Mouse (Mus musculus): ENCODE results near the gene Cfap20. TPM values are rescaled to one million over a fixed set of nuclear protein-coding genes. Genes with fewer than 3 reads are reported as not detected.
"Not testable (repeated sequence)": the region's sequence is repeated elsewhere in the genome, so short reads cannot be mapped to it uniquely, and the experiment has no call there.

The Cfap20 gene
- polyA plus RNA-seq, 1 experiment from 2014 or later: 156 TPM

DNA sequence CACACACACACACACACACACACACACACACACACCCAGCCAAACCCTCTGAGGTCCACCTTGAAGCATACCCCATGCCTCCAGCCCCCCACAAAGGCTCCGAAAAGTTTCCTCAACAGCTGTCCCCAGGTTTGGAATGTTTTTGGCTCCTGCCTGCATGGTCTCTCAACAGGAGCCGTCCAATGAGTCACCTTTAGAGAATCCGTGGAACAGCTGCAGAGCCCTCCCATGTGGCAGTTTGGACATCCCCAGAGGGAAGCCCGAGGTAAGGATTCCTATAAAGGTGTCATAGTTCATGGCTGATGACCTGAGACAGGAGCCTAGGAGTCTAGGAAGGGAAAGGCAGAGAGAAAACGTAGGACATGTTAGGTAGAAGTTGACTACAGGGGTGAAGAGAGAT is 48.6 kb downstream of the Cfap20 start:
- 67% methylated on average over 5 of the region's 5 CpGs for WGBS
- no peak overlapping the region for H3K9ac ChIP-seq
- H3K4me2 ChIP-seq: no peak overlapping the region
- no peak for ATAC-seq (ENCODE audit: insufficient number of reproducible peaks, insufficient read depth, low FRiP score, low TSS enrichment, low read depth)
- H3K27ac ChIP-seq: no peak overlapping the region
- no peaks in the 10 kb centered on the region for H3K36me3 ChIP-seq
- H3K4me1 ChIP-seq: no peaks in the 10 kb centered on the region
- H3K9me3 ChIP-seq: peaks cover 3% of the 10 kb centered on the region; the same call in 1 of the 2 replicates
- no peak overlapping the region for H3K4me3 ChIP-seq
- H3K27me3 ChIP-seq: no peaks in the 10 kb centered on the region

DNA sequence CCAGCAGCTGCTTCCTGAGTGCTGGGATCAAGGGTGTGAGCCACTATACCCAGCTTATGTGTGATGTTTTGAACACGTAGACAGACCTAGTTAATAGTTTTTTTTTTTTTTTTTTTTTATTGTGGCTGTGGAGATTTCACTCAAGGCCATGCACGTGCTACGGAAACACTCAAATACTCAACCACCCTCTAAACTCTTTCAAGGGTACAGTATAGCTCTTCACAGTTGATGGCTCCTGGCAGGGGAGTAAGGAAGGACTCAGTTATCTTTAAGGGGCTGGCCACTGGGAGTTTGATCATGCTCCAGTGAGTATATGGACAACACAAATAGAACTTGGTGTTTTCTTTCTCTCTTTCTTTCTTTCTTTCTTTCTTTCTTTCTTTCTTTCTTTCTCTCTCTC is 50.2 kb downstream of the Cfap20 start:
- ATAC-seq (ENCODE audit: insufficient number of reproducible peaks, insufficient read depth, low FRiP score, low TSS enrichment, low read depth): no peak
- H3K27me3 ChIP-seq: no peaks in the 10 kb centered on the region
- H3K9ac ChIP-seq: no peak overlapping the region
- no peak overlapping the region for H3K4me2 ChIP-seq
- no peaks in the 10 kb centered on the region for H3K36me3 ChIP-seq
- no peak overlapping the region for H3K27ac ChIP-seq
- H3K9me3 ChIP-seq: peaks cover 3% of the 10 kb centered on the region; the same call in 1 of the 2 replicates
- no peaks in the 10 kb centered on the region for H3K4me1 ChIP-seq
- no peak overlapping the region for H3K4me3 ChIP-seq
- 88% methylated on average over 3 of the region's 3 CpGs for WGBS

DNA sequence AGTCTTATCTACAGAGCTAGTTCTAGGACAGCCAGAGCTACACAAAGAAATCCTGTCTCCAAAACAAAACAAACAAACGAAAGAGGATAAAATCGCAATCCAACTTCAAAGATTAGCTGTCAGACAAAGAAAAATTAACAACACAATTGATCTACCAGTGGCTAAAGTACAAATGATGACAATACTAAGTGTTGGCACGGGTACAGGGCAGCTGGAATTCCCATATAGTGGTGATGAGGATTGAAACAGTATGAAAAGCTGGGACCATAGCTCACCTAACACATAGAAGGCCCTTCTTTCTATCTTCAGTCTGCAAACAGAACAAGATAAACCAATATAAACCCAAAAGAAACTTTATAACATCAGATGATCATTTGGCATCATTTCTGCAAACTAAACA is 53.1 kb downstream of the Cfap20 start:
- WGBS: 82% methylated on average over 3 of the region's 3 CpGs
- H3K4me2 ChIP-seq: no peak overlapping the region
- H3K9me3 ChIP-seq: peaks cover 3% of the 10 kb centered on the region; the same call in 1 of the 2 replicates
- ATAC-seq (ENCODE audit: insufficient number of reproducible peaks, insufficient read depth, low FRiP score, low TSS enrichment, low read depth): no peak
- no peak overlapping the region for H3K9ac ChIP-seq
- H3K4me3 ChIP-seq: no peak overlapping the region
- H3K36me3 ChIP-seq: no peaks in the 10 kb centered on the region
- no peak overlapping the region for H3K27ac ChIP-seq
- H3K27me3 ChIP-seq: no peaks in the 10 kb centered on the region
- peaks cover 12% of the 10 kb centered on the region for H3K4me1 ChIP-seq

DNA sequence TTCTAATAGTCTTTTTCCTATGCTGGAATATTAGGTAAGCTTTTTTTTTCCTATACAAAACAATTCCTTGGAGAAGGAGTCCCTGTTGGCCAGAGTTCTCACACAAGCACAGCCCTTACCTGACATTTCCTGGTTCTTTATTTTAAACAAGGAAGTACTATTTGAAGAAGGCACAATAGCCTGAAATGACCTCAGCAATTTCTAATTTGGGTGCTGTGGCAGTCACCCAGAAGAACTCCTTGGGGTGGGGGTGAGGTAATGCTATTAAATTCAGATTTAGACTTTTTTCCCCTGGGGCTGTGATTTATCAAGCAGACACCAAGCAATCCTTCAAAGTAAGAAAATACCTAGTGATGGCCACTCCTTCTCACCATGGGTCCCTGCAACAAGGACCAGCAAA is 53.7 kb downstream of the Cfap20 start:
- Histone ChIP-seq H3K9ac (no peak overlapping the region), H3K9me3 (peaks cover 3% of the 10 kb centered on the region; the same call in 1 of the 2 replicates), H3K4me3 (no peak overlapping the region), H3K36me3 (no peaks in the 10 kb centered on the region), H3K4me2 (no peak overlapping the region), H3K4me1 (peaks cover 12% of the 10 kb centered on the region), H3K27ac (no peak overlapping the region), H3K27me3 (no peaks in the 10 kb centered on the region)
- no peak for ATAC-seq (ENCODE audit: insufficient number of reproducible peaks, insufficient read depth, low FRiP score, low TSS enrichment, low read depth)

DNA sequence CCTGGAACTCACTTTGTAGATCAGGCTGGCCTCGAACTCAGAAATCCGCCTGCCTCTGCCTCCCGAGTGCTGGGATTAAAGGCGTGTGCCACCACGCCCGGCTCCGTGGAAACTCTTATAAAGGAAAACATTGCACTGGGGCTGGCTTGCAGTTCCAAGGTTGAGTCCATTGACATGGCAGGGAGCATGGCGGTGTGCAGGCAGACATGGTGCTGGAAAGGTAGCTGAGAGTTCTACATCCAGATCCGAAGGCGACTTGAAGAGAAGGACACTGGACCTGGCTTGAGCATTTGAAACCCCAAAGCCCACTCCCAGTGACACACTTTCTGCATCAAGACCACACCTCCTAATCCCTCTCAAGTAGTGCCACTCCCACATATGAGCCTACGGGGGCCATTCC is 55.7 kb downstream of the Cfap20 start:
- H3K4me2 ChIP-seq; H3K27me3 ChIP-seq; H3K27ac ChIP-seq; H3K9me3 ChIP-seq; H3K4me3 ChIP-seq; H3K9ac ChIP-seq; ATAC-seq (ENCODE audit: insufficient number of reproducible peaks, insufficient read depth, low FRiP score, low TSS enrichment, low read depth); H3K36me3 ChIP-seq: not testable (repeated sequence)
- 96% methylated on average over 11 of the region's 11 CpGs for WGBS
- peaks cover 12% of the 10 kb centered on the region for H3K4me1 ChIP-seq

DNA sequence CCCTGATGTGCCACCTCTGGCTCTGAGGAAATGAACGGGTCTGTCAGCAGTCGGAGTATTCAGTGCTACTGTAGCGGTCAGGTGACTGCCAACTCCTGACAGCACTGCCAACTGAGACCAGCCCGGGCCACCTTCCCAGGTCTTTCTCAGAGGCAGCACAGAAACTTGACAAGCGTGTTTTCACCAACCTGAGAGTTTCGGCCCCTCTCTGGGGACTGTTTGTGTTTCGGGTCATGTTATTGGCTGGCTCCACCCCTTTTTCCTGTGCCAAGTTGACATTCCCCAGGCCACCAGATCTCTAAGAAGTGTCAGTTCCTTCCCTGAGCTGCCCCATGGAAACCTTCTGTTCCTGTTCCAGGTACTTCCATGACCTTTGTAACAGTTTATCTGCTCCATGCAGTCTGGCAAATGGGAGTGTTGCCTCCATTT is 56.8 kb downstream of the Cfap20 start:
- Histone ChIP-seq H3K4me2 (no peak overlapping the region), H3K9ac (no peak overlapping the region), H3K4me3 (no peak overlapping the region), H3K27ac (peak overlapping the region; percentile 28; the same call in 1 of the 2 replicates), H3K27me3 (no peaks in the 10 kb centered on the region), H3K4me1 (peaks cover 12% of the 10 kb centered on the region), H3K9me3 (no peaks in the 10 kb centered on the region), H3K36me3 (no peaks in the 10 kb centered on the region)
- WGBS: 37% methylated on average over 7 of the region's 7 CpGs
- peak; percentile 23; the same call in 1 of the 2 replicates for ATAC-seq (ENCODE audit: insufficient number of reproducible peaks, insufficient read depth, low FRiP score, low TSS enrichment, low read depth)

DNA sequence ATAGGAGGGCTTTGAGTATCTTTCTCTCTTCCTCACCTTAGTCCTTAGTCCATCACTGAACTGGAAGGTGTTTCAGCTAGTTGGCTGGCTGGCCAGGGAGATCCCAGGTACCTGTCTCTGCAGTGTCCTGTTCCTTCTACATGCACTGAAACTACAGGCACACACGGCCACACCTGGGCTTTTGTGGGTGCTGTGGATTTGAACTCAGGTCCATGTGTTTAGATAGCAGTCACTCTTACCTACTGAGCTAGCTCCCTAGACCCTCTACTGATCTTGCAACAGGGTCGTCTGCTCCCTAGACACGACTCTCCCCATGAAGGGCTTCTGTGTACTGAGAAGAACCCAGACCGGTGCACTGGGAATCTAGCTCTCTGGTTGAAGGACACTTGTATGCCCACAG is 57.6 kb downstream of the Cfap20 start:
- H3K4me2 ChIP-seq: no peak overlapping the region
- 85% methylated on average over 4 of the region's 4 CpGs for WGBS
- peaks cover 3% of the 10 kb centered on the region; the same call in 1 of the 2 replicates for H3K36me3 ChIP-seq
- no peak for ATAC-seq (ENCODE audit: insufficient number of reproducible peaks, insufficient read depth, low FRiP score, low TSS enrichment, low read depth)
- no peak overlapping the region for H3K27ac ChIP-seq
- no peaks in the 10 kb centered on the region for H3K27me3 ChIP-seq
- H3K4me1 ChIP-seq: peaks cover 12% of the 10 kb centered on the region
- H3K9me3 ChIP-seq: no peaks in the 10 kb centered on the region
- no peak overlapping the region for H3K4me3 ChIP-seq
- no peak overlapping the region for H3K9ac ChIP-seq

DNA sequence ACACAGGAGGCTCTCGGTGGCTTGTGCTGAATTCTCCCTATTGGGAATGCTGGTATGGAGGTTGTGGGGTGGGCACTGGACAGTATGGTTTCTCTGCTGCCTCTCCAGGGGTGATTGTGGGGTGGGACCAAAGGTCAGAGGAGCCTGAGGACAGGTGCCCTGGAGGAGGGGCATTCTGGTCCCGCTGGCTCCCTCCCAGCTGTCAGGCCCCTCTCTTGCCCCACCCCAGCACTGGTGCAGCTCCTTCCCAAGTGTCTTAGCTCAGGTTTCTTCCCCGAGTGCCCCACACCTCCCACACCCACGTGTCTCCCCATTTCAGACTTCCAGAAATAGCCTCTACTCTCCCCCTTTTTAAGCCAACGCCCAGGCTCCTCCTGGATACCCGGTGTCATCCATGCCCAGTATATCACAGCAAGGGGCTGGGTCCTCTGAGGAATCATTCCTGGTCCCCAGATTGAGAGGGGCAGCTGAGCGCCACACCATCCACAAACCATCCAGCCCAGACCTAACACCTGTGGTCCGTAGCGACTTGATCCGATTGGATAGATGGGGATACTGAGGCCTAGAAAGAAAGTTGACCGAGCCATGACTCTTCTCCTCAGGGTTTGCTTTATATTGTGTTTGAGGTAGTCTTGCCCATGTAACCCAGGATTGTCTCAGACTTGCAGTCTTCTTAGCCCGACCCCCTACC is 58.2 kb downstream of the Cfap20 start:
- no peak overlapping the region for H3K9ac ChIP-seq
- peaks cover 12% of the 10 kb centered on the region for H3K4me1 ChIP-seq
- H3K36me3 ChIP-seq: peaks cover 4% of the 10 kb centered on the region; the same call in 1 of the 2 replicates
- 81% methylated on average over 12 of the region's 12 CpGs for WGBS
- H3K4me3 ChIP-seq: no peak overlapping the region
- H3K27me3 ChIP-seq: no peaks in the 10 kb centered on the region
- ATAC-seq (ENCODE audit: insufficient number of reproducible peaks, insufficient read depth, low FRiP score, low TSS enrichment, low read depth): no peak
- H3K4me2 ChIP-seq: no peak overlapping the region
- H3K27ac ChIP-seq: no peak overlapping the region
- H3K9me3 ChIP-seq: no peaks in the 10 kb centered on the region

- Histone ChIP-seq H3K4me2 (no peak overlapping the region), H3K9me3 (no peaks in the 10 kb centered on the region), H3K27me3 (no peaks in the 10 kb centered on the region), H3K4me3 (no peak overlapping the region), H3K27ac (no peak overlapping the region), H3K36me3 (peaks cover 8% of the 10 kb centered on the region), H3K4me1 (peaks cover 12% of the 10 kb centered on the region), H3K9ac (no peak overlapping the region)
- WGBS: 56% methylated on average over 7 of the region's 7 CpGs
- ATAC-seq (ENCODE audit: insufficient number of reproducible peaks, insufficient read depth, low FRiP score, low TSS enrichment, low read depth): no peak
These were observed 59.2 kb downstream of the Cfap20 start for GRCm38 (mm10) chr8:95375374-95375930.

- no peak for ATAC-seq (ENCODE audit: insufficient number of reproducible peaks, insufficient read depth, low FRiP score, low TSS enrichment, low read depth)
- no peaks in the 10 kb centered on the region for H3K27me3 ChIP-seq
- no peak overlapping the region for H3K4me2 ChIP-seq
- H3K36me3 ChIP-seq: peaks cover 8% of the 10 kb centered on the region
- H3K9me3 ChIP-seq: no peaks in the 10 kb centered on the region
- H3K4me3 ChIP-seq: no peak overlapping the region
- H3K27ac ChIP-seq: no peak overlapping the region
- 82% methylated on average over 3 of the region's 3 CpGs for WGBS
- peaks cover 18% of the 10 kb centered on the region for H3K4me1 ChIP-seq
- no peak overlapping the region for H3K9ac ChIP-seq
These were observed 60.2 kb downstream of the Cfap20 start for GRCm38 (mm10) chr8:95374429-95374828.

GRCm38 (mm10) chr8:95373389-95374002 is 61.2 kb downstream of the Cfap20 start:
- Histone ChIP-seq H3K9me3 (no peaks in the 10 kb centered on the region), H3K4me3 (no peak overlapping the region), H3K27ac (no peak overlapping the region), H3K4me1 (peaks cover 25% of the 10 kb centered on the region), H3K4me2 (no peak overlapping the region), H3K9ac (no peak overlapping the region), H3K36me3 (peaks cover 8% of the 10 kb centered on the region), H3K27me3 (no peaks in the 10 kb centered on the region)
- 72% methylated on average over 12 of the region's 12 CpGs for WGBS
- ATAC-seq (ENCODE audit: insufficient number of reproducible peaks, insufficient read depth, low FRiP score, low TSS enrichment, low read depth): no peak
